Mouse (Mus musculus): Measurements from ENCODE around the gene Dlx6. TPM values are rescaled to one million over a fixed set of nuclear protein-coding genes. Genes with fewer than 3 reads are reported as not detected.

The Dlx6 gene
- total RNA-seq, 2 experiments from 2014 or later: not detected

GRCm38 (mm10) chr6:6915526-6915915 is 52.4 kb downstream of the Dlx6 start:
- ATAC-seq (replicated peaks; ENCODE audit: low FRiP score, poor library complexity, severe bottlenecking): no peak

- ATAC-seq (replicated peaks; ENCODE audit: low FRiP score, poor library complexity, severe bottlenecking): no peak
Observed at GRCm38 (mm10) chr6:6917334-6917733, 54.2 kb downstream of the Dlx6 start.

Other genes with a start within 250 kb of the Dlx6 start
- gene Dlx5, start 18.8 kb downstream of the Dlx6 start, total RNA-seq (2015; ENCODE audit: low replicate concordance): not detected in 2 replicates
- 0.64 TPM in 1 of 2 replicates, not detected in the other for gene Dlx5, start 18.8 kb downstream of the Dlx6 start, total RNA-seq (2017; ENCODE audit: low replicate concordance)
- gene Sdhaf3, start 92.7 kb downstream of the Dlx6 start, total RNA-seq (2015; ENCODE audit: low replicate concordance): 0.72 and 0.84 TPM in 2 replicates
- gene Sdhaf3, start 92.7 kb downstream of the Dlx6 start, total RNA-seq (2017; ENCODE audit: low replicate concordance): 0.39 and 0.68 TPM in 2 replicates